Mouse (Mus musculus): ENCODE measurements around the gene Ar. TPM values are rescaled to one million over a fixed set of nuclear protein-coding genes. Genes with fewer than 3 reads are reported as not detected.

The Ar gene
- under 1 TPM; 0.54 to 0.95 TPM for polyA plus RNA-seq (2017; shearing (Covaris generic))

DNA sequence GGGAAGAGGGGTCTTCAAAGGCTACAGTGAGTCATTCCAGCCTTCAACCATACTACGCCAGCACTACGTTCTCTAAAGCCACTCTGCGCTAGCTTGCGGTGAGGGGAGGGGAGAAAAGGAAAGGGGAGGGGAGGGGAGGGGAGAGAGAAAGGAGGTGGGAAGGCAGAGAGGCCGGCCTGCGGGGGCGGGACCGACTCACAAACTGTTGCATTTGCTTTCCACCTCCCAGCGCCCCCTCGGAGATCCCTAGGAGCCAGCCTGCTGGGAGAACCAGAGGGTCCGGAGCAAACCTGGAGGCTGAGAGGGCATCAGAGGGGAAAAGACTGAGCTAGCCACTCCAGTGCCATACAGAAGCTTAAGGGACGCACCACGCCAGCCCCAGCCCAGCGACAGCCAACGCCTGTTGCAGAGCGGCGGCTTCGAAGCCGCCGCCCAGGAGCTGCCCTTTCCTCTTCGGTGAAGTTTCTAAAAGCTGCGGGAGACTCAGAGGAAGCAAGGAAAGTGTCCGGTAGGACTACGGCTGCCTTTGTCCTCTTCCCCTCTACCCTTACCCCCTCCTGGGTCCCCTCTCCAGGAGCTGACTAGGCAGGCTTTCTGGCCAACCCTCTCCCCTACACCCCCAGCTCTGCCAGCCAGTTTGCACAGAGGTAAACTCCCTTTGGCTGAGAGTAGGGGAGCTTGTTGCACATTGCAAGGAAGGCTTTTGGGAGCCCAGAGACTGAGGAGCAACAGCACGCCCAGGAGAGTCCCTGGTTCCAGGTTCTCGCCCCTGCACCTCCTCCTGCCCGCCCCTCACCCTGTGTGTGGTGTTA lies at the start of gene Ar:
Gene Ar, plus strand, starts transcription at position 239 of the 812 bp plus-strand sequence.

